Mouse (Mus musculus) heart, postnatal 25 days (tissue): ENCODE data around the gene Rhox10. TPM values are rescaled to one million over a fixed set of nuclear protein-coding genes. Genes with fewer than 3 reads are reported as not detected.
"Not testable (repeated sequence)": the region's sequence is repeated elsewhere in the genome, so short reads cannot be mapped to it uniquely, and the experiment has no call there.

ENCODE experiments used
- DNase-seq: peaks from one replicate; pipeline ENCODE4 v3.0.0; 2022; ENCODE audit warnings: low spot score
- intact Hi-C: fragments of 180-260 bp; cut with DNase I; formaldehyde crosslinking; loops from one replicate; pipeline ENCODE4 v1.15.1; 2025
- total RNA-seq, 2 experiments: library from RNA; stranded (reverse); gene quantifications; 2 replicates each; pipeline ENCODE4 v1.2.3; 2021

Rhox10 gene
- total RNA-seq = not detected

DNA sequence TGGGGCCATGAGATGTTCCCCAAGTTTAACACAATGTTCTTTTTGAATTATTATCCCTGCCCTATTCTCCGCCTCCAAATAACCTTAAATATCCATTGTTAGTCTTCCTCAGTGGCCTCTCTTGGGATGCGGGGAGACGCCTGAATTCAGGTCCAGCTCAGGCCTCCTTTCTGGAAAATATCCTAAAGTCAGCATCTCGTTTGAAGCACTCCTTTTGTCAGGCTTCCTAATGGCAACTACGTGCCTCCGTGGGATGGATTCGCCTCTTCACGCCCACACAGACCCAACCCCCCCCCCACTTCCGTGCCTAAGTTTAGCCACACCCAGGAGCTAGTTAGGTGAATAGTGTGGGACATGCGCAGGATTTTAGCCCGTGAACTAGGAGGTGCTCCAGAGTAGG is at the start of gene Rhox10:
TSS of gene Rhox10 (plus strand) at position 301 of the 400 bp plus-strand sequence.
- intact Hi-C loops = no loop called here
- no peak for DNase-seq

DNA sequence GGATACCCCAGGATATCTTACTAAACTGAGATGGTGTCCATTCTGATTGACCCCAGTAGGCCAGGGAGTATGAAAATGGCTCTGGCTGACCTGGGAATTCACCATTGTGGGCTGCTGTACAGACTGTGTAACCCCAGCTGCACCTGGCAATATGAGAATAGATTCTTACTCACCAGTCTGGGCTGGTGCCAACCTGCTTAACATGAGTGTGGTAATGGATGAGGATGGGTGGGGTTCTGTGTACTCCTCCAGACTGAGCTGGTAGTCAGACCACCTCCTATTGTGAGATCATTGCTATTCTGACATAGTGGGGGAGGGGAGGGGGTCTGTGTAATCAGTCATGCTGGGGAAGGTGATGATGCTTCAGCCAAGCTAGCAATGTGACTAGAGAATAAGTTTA is 47.7 kb upstream of the Rhox10 start, which contains the start of gene Btg1-ps1:
TSS of gene Btg1-ps1 (minus strand) at position 219 of the 400 bp plus-strand sequence.
- DNase-seq = not testable (repeated sequence)

DNA sequence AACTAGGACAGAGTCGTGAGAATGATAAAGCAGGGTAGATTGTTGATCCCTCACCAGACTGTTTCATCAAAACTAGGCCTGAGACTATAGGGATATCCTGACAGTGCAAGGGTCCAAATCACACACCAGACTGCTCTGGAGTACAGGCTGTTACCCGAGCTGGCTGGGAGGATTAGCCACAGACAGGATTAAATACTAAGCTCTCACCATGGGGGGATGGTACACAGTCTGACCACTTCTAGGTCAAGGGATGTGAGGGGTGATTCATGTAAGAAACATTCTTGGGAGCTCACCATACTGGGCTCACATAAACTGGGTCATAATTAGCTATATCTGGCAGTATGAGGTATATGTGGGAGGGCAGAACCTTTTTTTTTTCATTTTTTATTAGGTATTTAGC is 32.4 kb upstream of the Rhox10 start:
- intact Hi-C loops = no loop called here
- no peak for DNase-seq

More for the DNA sequence above, 47.7 kb upstream of the Rhox10 start, which contains the start of gene Btg1-ps1:
- intact Hi-C loops = not testable (repeated sequence)

DNA sequence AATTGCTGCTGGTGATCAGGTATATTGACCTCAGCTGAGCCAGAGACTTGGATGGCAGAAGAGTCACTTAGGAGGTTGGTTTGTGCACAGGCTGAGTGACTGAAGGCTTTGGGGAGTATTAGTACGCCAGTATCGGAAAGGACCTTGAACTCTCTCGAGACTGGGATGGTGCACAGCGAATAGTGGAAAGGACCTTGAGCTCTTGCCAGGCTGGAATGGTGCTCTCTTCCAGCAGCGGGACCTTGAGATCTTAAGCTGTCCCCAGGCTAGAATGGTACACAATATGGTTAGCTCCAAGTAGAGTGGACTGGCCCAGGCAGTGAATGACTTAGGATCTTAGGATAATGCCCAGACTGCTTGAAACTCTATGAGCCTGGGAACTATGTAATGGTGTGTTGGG is 26.6 kb upstream of the Rhox10 start:
- intact Hi-C loops = no loop called here
- no peak for DNase-seq

DNA sequence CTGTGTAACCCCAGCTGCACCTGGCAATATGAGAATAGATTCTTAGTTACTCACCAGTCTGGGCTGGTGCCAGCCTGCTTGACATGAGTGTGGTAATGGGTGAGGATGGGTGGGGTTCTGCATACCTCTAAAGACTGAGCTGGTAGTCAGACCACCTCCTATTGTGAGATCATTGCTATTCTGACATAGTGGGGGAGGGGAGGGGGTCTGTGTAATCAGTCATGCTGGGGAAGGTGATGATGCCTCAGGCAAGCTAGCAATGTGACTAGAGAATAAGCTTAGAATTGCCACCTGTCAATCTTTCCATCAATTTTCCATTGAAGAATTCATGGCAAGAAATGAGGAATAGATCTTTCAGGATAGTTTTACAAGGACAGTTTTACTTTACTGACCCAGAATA is 23.3 kb upstream of the Rhox10 start, which contains the start of gene Btg1-ps2:
TSS of gene Btg1-ps2 (minus strand) at position 101 of the 400 bp plus-strand sequence.
- DNase-seq, intact Hi-C loops: not testable (repeated sequence)

DNA sequence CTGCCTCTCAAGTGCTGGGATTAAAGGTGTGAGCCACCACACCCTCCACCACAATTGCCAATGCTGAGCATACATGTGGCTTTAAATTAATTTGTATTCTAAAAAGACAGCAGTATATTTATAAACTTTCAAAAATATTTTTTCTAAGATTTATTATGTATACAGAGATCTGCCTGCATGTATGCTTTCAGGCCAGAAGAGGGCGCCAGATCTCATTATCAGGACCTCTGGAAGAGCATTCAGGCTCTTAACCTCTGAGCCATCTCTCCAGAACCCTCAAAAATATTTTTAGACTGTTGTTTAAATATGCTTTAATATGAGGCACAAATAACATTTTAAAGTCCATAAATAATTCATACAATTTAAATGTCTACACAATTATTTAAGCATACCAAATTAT is 4.7 kb upstream of the Rhox10 start:
- intact Hi-C loops = no loop called here
- no peak for DNase-seq

DNA sequence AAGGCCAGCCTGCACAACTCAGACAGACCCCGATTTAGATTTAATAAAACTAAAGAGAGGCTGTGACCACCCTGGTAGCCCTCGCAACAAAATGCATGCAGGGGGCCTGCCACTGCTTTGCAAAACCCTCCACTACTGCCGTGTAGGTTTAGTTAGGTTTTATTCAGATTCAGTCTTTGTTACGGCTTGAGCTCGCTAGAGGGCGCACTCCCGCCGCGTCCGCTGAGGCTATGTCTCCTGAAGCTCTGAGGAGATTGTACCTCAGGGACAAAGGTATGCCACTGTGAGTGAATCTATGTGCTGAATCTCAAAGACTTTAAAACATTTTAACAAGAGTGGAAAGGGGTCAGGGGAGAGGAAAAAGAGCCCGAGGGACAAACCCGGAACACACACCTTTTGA is 18.0 kb downstream of the Rhox10 start:
- no peak for DNase-seq
- intact Hi-C loops = loop anchor here (2.0 kb wide), 1 partner anchor 95 kb away; no protein-coding TSS in a partner anchor

DNA sequence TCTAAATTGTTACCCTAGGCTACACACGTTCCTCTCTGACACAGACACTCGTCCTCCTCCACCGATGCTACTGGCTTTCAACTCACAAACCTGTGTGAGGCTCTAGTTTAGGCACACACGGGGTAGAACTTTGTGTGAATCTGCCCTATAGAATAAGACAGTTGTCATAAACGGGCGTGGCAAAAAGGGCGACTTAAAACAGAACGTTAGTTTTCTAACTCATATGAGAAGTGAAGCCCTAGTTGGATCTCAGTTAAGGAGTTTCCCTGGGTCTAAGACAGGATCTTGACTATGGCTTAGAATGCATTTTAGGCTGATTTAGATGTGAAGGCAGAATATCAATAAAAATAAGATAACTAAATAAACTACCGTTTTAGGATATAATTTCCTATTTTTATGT is 18.8 kb downstream of the Rhox10 start, which contains the start of gene Rhox11:
TSS of gene Rhox11 (minus strand) at position 101 of the 400 bp plus-strand sequence.
- DNase-seq = no peak
- intact Hi-C loops = loop anchor here (2.0 kb wide), 1 partner anchor 94 kb away; no protein-coding TSS in a partner anchor

DNA sequence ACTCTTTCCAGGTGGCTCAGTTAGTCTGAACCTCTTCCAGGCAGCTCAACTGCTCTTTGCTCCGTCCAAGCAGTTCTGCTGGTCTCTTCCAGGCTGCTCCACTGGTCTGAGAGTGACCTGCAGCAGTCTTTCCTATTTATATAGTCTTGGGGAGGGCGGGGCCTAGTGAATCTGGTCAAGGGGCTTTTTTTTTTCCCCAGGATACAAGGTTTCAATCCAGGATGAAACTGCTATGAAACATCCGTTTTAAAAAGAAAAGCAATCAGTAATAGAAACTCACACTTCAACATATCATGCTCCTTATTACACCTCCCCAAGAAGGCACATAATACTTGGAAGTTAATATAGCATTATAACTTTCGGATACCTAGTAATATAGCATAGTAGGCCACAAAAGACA is 44.5 kb downstream of the Rhox10 start, which contains the start of gene Rhox12:
TSS of gene Rhox12 (minus strand) at position 101 of the 400 bp plus-strand sequence.
- no peak for DNase-seq
- intact Hi-C loops = no loop called here

DNA sequence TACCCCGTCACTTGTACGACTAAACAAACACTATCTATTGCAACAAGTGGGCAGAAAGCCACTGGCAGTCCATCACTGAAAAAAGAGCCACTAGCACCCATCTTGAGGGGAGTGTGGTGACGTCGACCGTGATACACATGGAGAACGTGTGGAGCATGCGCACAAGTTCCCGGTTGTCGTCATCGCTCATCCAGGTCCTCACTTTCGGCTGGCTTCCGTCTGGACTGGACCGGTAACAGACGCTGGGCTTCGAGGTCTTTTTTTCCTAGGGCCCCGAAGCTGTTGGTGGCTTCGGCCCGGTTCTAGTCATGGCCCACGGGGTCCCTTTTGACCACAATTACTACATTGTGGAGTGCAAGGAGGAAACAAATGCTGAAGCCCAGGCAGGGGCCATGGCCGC is 54.7 kb downstream of the Rhox10 start, which contains the start of gene Rhox13:
TSS of gene Rhox13 (plus strand) at position 238 of the 400 bp plus-strand sequence.
- intact Hi-C loops = no loop called here
- DNase-seq = no peak

Other genes with a start within 250 kb of the Rhox10 start
- not detected for gene Rhox6, start 239.6 kb upstream of the Rhox10 start, total RNA-seq
- gene Rhox7a, start 234.8 kb upstream of the Rhox10 start, total RNA-seq = not detected
- not detected for gene Rhox8, start 187.5 kb upstream of the Rhox10 start, total RNA-seq
- not detected for gene Rhox7b, start 169.2 kb upstream of the Rhox10 start, total RNA-seq
- not detected for gene Rhox9, start 164.7 kb upstream of the Rhox10 start, total RNA-seq
- not detected for gene Btg1-ps1, start 47.7 kb upstream of the Rhox10 start, total RNA-seq
- not detected for gene Btg1-ps2, start 23.4 kb upstream of the Rhox10 start, total RNA-seq
- gene Rhox11, start 18.7 kb downstream of the Rhox10 start, total RNA-seq = not detected
- not detected for gene Rhox12, start 44.4 kb downstream of the Rhox10 start, total RNA-seq
- not detected for gene Rhox13, start 54.7 kb downstream of the Rhox10 start, total RNA-seq
- gene Zbtb33, start 123.3 kb downstream of the Rhox10 start, total RNA-seq = 1 to 10 TPM; 8.9 to 9.9 TPM
- gene Tmem255a, start 186.0 kb downstream of the Rhox10 start, total RNA-seq = 1 to 10 TPM; 1.0 to 1.6 TPM
- gene Atp1b4, start 249.7 kb downstream of the Rhox10 start, total RNA-seq = not detected